Mouse (Mus musculus) spleen, adult 2 months (tissue): Measurements from ENCODE around the gene Arhgap45.

Source experiments
- CTCF ChIP-seq: fragments of 200-500 bp; IDR thresholded peaks from 2 replicates; pipeline ENCODE4 v1.5.1; 2011; ENCODE audit warnings: mild to moderate bottlenecking, inconsistent platforms; ENCODE audit not compliant: insufficient read depth, insufficient read length, insufficient replicate concordance; ENCODE audit errors: extremely low read depth
- POLR2A ChIP-seq: fragments of 200-500 bp; IDR thresholded peaks from 2 replicates; pipeline ENCODE4 v1.6.1; 2011; ENCODE audit warnings: low read depth, low read length, inconsistent platforms

DNA sequence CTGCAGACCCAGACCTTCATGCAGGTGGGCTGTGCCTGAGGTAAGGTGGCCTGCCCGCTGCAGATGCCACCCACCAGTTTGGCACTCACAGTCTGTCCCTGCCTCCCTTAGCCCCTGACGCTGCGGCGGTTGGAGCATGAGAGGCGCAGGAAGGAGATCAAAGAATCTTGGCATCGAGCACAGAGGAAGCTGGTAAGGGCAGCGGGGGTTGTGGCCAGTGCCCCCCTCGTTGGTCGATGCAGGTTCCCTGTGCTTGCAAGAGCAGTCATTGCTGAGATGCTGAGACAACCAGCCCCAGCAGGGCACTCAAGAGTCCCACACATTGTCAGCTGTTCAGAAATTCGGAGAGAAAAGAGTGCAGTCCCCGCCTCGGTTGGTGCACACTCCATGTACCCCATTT is 5.7 kb downstream of the Arhgap45 start:
- TF ChIP-seq CTCF (no peak), POLR2A (no peak)
